Comparison of ENCODE assay signal across 8 mouse cellular contexts in genomic region chr5:123682372-123682771, GRCm38 (mm10). TPM values are rescaled to one million over a fixed set of nuclear protein-coding genes. Genes with fewer than 3 reads are reported as not detected.
DNase-seq lines count a peak whose midpoint lies in the region; ATAC-seq lines count a peak whose summit lies in the region.

No protein-coding gene starts in this region.

- ATAC-seq in erythroblast, adult 5-6 weeks (replicated peaks; ENCODE audit: low FRiP score, poor library complexity, severe bottlenecking), result no peak
- ATAC-seq in forebrain, embryonic 15.5 days (replicated peaks), result no peak
- ATAC-seq in liver, embryonic 15.5 days (ENCODE audit: insufficient read depth), result no peak
- ATAC-seq in stomach, embryonic 15.5 days (ENCODE audit: insufficient read depth, low FRiP score, low read depth), result no peak

- H3K27ac ChIP-seq in forebrain, embryonic 15.5 days (replicated peaks), result peak overlapping the region; percentile 25; the same call in 1 of the 2 replicates
- peak overlapping the region; percentile 21 for H3K27ac ChIP-seq in liver, embryonic 15.5 days (replicated peaks)
- H3K27ac ChIP-seq in stomach, embryonic 15.5 days, result peak overlapping the region; percentile 37; the same call in 1 of the 2 replicates

- peaks cover 26% of the 10 kb centered on the region for H3K4me1 ChIP-seq in erythroblast, embryonic 14.5 days (ENCODE audit: control insufficient read depth)
- H3K4me1 ChIP-seq in forebrain, embryonic 15.5 days, result peaks cover 39% of the 10 kb centered on the region
- H3K4me1 ChIP-seq in liver, embryonic 15.5 days (replicated peaks), result peaks cover 30% of the 10 kb centered on the region
- H3K4me1 ChIP-seq in stomach, embryonic 15.5 days, result peaks cover 22% of the 10 kb centered on the region

- intact Hi-C loops in left cerebral cortex, postnatal 25 days (cut with DNase I), result loop anchor here (5.0 kb wide), 1 partner anchor 55 kb away; no protein-coding TSS in a partner anchor
- intact Hi-C loops in gastrocnemius, postnatal 36 days (cut with DNase I), result no loop called here

- H3K27me3 ChIP-seq in erythroblast, embryonic 14.5 days (ENCODE audit: control insufficient read depth), result peaks cover 18% of the 10 kb centered on the region
- H3K27me3 ChIP-seq in forebrain, embryonic 15.5 days, result no peaks in the 10 kb centered on the region
- peaks cover 11% of the 10 kb centered on the region for H3K27me3 ChIP-seq in liver, embryonic 15.5 days
- no peaks in the 10 kb centered on the region for H3K27me3 ChIP-seq in stomach, embryonic 15.5 days (replicated peaks)

- H3K4me3 ChIP-seq in erythroblast, embryonic 14.5 days (replicated peaks), result peak overlapping the region; percentile 88
- peak overlapping the region; percentile 96 for H3K4me3 ChIP-seq in forebrain, embryonic 15.5 days
- peak overlapping the region; percentile 79 for H3K4me3 ChIP-seq in liver, embryonic 15.5 days (replicated peaks)
- H3K4me3 ChIP-seq in stomach, embryonic 15.5 days (replicated peaks), result 0 out of 2 replicates have a peak overlapping the region, but pooled peaks have one; percentile 90

- H3K9me3 ChIP-seq in erythroblast, embryonic 14.5 days (ENCODE audit: control insufficient read depth, low read length), result no peaks in the 10 kb centered on the region
- no peaks in the 10 kb centered on the region for H3K9me3 ChIP-seq in forebrain, embryonic 15.5 days
- H3K9me3 ChIP-seq in liver, embryonic 15.5 days (replicated peaks), result no peaks in the 10 kb centered on the region
- no peaks in the 10 kb centered on the region for H3K9me3 ChIP-seq in stomach, embryonic 15.5 days

- peak overlapping the region; percentile 74 for H3K4me2 ChIP-seq in forebrain, embryonic 15.5 days (replicated peaks)
- peak overlapping the region; percentile 94 for H3K4me2 ChIP-seq in liver, embryonic 15.5 days
- peak overlapping the region; percentile 85 for H3K4me2 ChIP-seq in stomach, embryonic 15.5 days

- 47% methylated on average over 4 of the region's 4 CpGs for WGBS in forebrain, embryonic 15.5 days
- WGBS in liver, embryonic 15.5 days (ENCODE audit: insufficient replicate concordance), result 15% methylated on average over 4 of the region's 4 CpGs
- 28% methylated on average over 4 of the region's 4 CpGs for WGBS in stomach, embryonic 15.5 days

- peak overlapping the region; percentile 98 for H3K9ac ChIP-seq in forebrain, embryonic 15.5 days (replicated peaks)
- H3K9ac ChIP-seq in liver, embryonic 15.5 days, result 0 out of 2 replicates have a peak overlapping the region, but pooled peaks have one; percentile 9
- H3K9ac ChIP-seq in stomach, embryonic 15.5 days, result no peak overlapping the region

- no peaks in the 10 kb centered on the region for H3K36me3 ChIP-seq in erythroblast, embryonic 14.5 days (ENCODE audit: control insufficient read depth)
- no peaks in the 10 kb centered on the region for H3K36me3 ChIP-seq in forebrain, embryonic 15.5 days
- H3K36me3 ChIP-seq in liver, embryonic 15.5 days (replicated peaks), result no peaks in the 10 kb centered on the region
- no peaks in the 10 kb centered on the region for H3K36me3 ChIP-seq in stomach, embryonic 15.5 days

- DNase-seq in 416B (ENCODE audit: low read depth), result peak; percentile 87
- no peak for DNase-seq in left cerebral cortex, postnatal 25 days (ENCODE audit: low spot score in 2 of 2)
- DNase-seq in gastrocnemius, postnatal 36 days, result no peak

RNA-seq across cellular contexts. Expression of gene Clip1, which starts 2.0 kb away (rescaled TPM):
- polyA plus RNA-seq in erythroblast, embryonic 14.5 days (2012), result 0.92 and 1.1 TPM in 2 replicates
- 16.1 and 34.6 TPM in 2 replicates for total RNA-seq in erythroblast, adult 5-6 weeks (2015; ENCODE audit: low replicate concordance)
- 13.6 and 36.7 TPM in 2 replicates for total RNA-seq in erythroblast, adult 5-6 weeks (2017; ENCODE audit: low replicate concordance)
- 80.0 and 84.5 TPM in 2 replicates for polyA plus RNA-seq in forebrain, embryonic 15.5 days (2015; fragmentation: Nextera tagmentation; extraction: Ambion mirVana)
- polyA plus RNA-seq in liver, embryonic 15.5 days (2015; fragmentation: Nextera tagmentation; extraction: Ambion mirVana), result 10.8 and 11.9 TPM in 2 replicates
- polyA plus RNA-seq in stomach, embryonic 15.5 days (2015; fragmentation: Nextera tagmentation; extraction: Ambion mirVana), result 41.3 and 41.4 TPM in 2 replicates
- total RNA-seq in left cerebral cortex, postnatal 25 days (2021), result 100 to 1,000 TPM; 126 to 133 TPM
- total RNA-seq in gastrocnemius, postnatal 36 days (2021), result 100 to 1,000 TPM; 264 to 276 TPM

RNA-seq across cellular contexts. Expression of gene Zcchc8, which starts 38.5 kb away (rescaled TPM):
- 4.5 and 5.7 TPM in 2 replicates for polyA plus RNA-seq in erythroblast, embryonic 14.5 days (2012)
- total RNA-seq in erythroblast, adult 5-6 weeks (2015; ENCODE audit: low replicate concordance), result 6.7 and 10.8 TPM in 2 replicates
- 16.1 and 38.2 TPM in 2 replicates for total RNA-seq in erythroblast, adult 5-6 weeks (2017; ENCODE audit: low replicate concordance)
- 83.7 and 87.8 TPM in 2 replicates for polyA plus RNA-seq in forebrain, embryonic 15.5 days (2015; fragmentation: Nextera tagmentation; extraction: Ambion mirVana)
- polyA plus RNA-seq in liver, embryonic 15.5 days (2015; fragmentation: Nextera tagmentation; extraction: Ambion mirVana), result 25.6 and 28.6 TPM in 2 replicates
- polyA plus RNA-seq in stomach, embryonic 15.5 days (2015; fragmentation: Nextera tagmentation; extraction: Ambion mirVana), result 65.8 and 73.7 TPM in 2 replicates
- total RNA-seq in left cerebral cortex, postnatal 25 days (2021), result 10 to 100 TPM; 37.4 to 50.3 TPM
- total RNA-seq in gastrocnemius, postnatal 36 days (2021), result 10 to 100 TPM in 1 of 2 experiments, 1 to 10 TPM in 1; 9.9 to 17.6 TPM
